Mouse (Mus musculus) lung, adult 2 months (tissue): Measurements from ENCODE around the gene Guca2b.

Experiments
- CTCF ChIP-seq: fragments of 200-500 bp; IDR thresholded peaks from 2 replicates; pipeline ENCODE4 v1.5.1; 2011; ENCODE audit warnings: mild to moderate bottlenecking, low read length, control low read depth; ENCODE audit not compliant: insufficient read depth
- POLR2A ChIP-seq: fragments of 200-500 bp; IDR thresholded peaks from 2 replicates; pipeline ENCODE4 v1.6.1; 2011; ENCODE audit warnings: low read depth, mild to moderate bottlenecking, control low read depth, low read length, borderline replicate concordance; ENCODE audit errors: extremely low read depth

GRCm38 (mm10) chr4:119665166-119665565 lies 6.4 kb upstream of the Guca2b start:
- no peak for TF ChIP-seq CTCF
- TF ChIP-seq POLR2A = no peak
